9 mouse cellular contexts compared by ENCODE assay signal in the genomic region with DNA sequence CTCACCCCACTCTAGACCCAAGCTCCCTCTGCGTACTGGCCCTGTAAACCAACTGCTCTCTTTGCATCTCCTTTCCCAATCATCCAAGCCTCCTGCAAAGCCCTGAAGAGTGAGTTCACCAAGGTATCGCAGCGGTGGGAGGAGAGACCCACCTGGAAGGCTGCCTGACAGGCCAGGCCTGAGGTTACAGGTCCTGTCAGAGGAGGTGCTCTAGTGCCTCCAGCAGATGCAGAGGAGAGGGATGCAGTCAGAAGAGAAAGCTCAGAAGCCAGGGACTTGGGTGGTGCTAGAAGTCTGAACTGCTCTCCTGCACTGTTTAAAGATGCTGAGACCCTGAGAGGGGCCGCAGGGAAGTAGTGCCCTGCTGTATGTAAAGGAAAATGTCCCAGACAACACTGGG. TPM values are rescaled to one million over a fixed set of nuclear protein-coding genes. Genes with fewer than 3 reads are reported as not detected.
DNase-seq lines count a peak whose midpoint lies in the region; ATAC-seq lines count a peak whose summit lies in the region.
"Had no signal": no experiment of that assay in that cellular context is flagged by ENCODE, and none has a peak within 500 bp of the region (broad histone marks: within the 10 kb centered on the region; RNA-seq: fewer than 3 reads in every experiment).

No protein-coding gene starts in this region.

- peak overlapping the region in 1 of 2 experiments; percentile 88; a peak in 1 of 4 replicates for H3K4me3 ChIP-seq in heart, embryonic 14.5 days (ENCODE audit: control insufficient read depth in 1 of 2, insufficient read depth in 1 of 2, low read depth in 1 of 2, low read length in 2 of 2)
- H3K4me3 ChIP-seq in embryonic facial prominence, embryonic 15.5 days (replicated peaks), result no peak overlapping the region
- H3K4me3 ChIP-seq in intestine, embryonic 14.5 days (ENCODE audit: low read depth, low read length), result peak overlapping the region; percentile 72
- peak overlapping the region; percentile 80 for H3K4me3 ChIP-seq in midbrain, embryonic 15.5 days

- no peaks in the 10 kb centered on the region for H3K27me3 ChIP-seq in heart, embryonic 14.5 days (ENCODE audit: control insufficient read depth, insufficient read depth, low read length)
- H3K27me3 ChIP-seq in embryonic facial prominence, embryonic 15.5 days, result no peaks in the 10 kb centered on the region
- H3K27me3 ChIP-seq in intestine, embryonic 14.5 days (replicated peaks; ENCODE audit: control insufficient read depth, insufficient read depth, low read length), result no peaks in the 10 kb centered on the region
- H3K27me3 ChIP-seq in midbrain, embryonic 15.5 days (replicated peaks), result no peaks in the 10 kb centered on the region

- DNase-seq in heart, postnatal 36 days, result no peak
- no peak for DNase-seq in intestine, embryonic 14.5 days (ENCODE audit: low spot score)
- no peak for DNase-seq in cerebellum, postnatal 36 days
- no peak for DNase-seq in Muller cell, postnatal 12 days (ENCODE audit: inconsistent ontology term)
- DNase-seq in urinary bladder, postnatal 25 days (ENCODE audit: low spot score), result no peak
- DNase-seq: thymus, postnatal 36 days had no signal

- WGBS in heart, embryonic 14.5 days, result 62% methylated on average over 4 of the region's 4 CpGs
- WGBS in embryonic facial prominence, embryonic 15.5 days, result 88% methylated on average over 4 of the region's 4 CpGs
- 83% methylated on average over 4 of the region's 4 CpGs for WGBS in intestine, embryonic 14.5 days
- 83% methylated on average over 4 of the region's 4 CpGs for WGBS in midbrain, embryonic 15.5 days

- H3K4me2 ChIP-seq in heart, embryonic 14.5 days (ENCODE audit: low read length), result peak overlapping the region; percentile 90
- H3K4me2 ChIP-seq in embryonic facial prominence, embryonic 15.5 days (replicated peaks), result peak overlapping the region; percentile 72
- peak overlapping the region; percentile 75 for H3K4me2 ChIP-seq in intestine, embryonic 14.5 days (ENCODE audit: low read length)
- peak overlapping the region; percentile 64 for H3K4me2 ChIP-seq in midbrain, embryonic 15.5 days

- no peak for ATAC-seq in heart, embryonic 14.5 days (ENCODE audit: insufficient number of reproducible peaks, insufficient read depth, low FRiP score, low read depth)
- ATAC-seq in embryonic facial prominence, embryonic 15.5 days (ENCODE audit: insufficient number of reproducible peaks, low FRiP score, low TSS enrichment, low read depth), result no peak
- no peak for ATAC-seq in intestine, embryonic 14.5 days (replicated peaks; ENCODE audit: low FRiP score, low TSS enrichment, low read depth)
- no peak for ATAC-seq in midbrain, embryonic 15.5 days (replicated peaks)

- H3K27ac ChIP-seq in heart, embryonic 14.5 days (replicated peaks in 1 of 2; ENCODE audit: control insufficient read depth in 1 of 2, insufficient read depth in 1 of 2, low read depth in 2 of 2, low read length in 2 of 2), result peak overlapping the region; percentile 21 to 64; a peak in 2 of 4 replicates
- H3K27ac ChIP-seq in embryonic facial prominence, embryonic 15.5 days (replicated peaks), result no peak overlapping the region
- peak overlapping the region; percentile 69 for H3K27ac ChIP-seq in intestine, embryonic 14.5 days (ENCODE audit: low read depth)
- no peak overlapping the region for H3K27ac ChIP-seq in midbrain, embryonic 15.5 days

- no peaks in the 10 kb centered on the region for H3K9me3 ChIP-seq in heart, embryonic 14.5 days (ENCODE audit: control insufficient read depth, low read length)
- H3K9me3 ChIP-seq in embryonic facial prominence, embryonic 15.5 days (replicated peaks), result no peaks in the 10 kb centered on the region
- H3K9me3 ChIP-seq in intestine, embryonic 14.5 days (ENCODE audit: control insufficient read depth, low read length), result no peaks in the 10 kb centered on the region
- no peaks in the 10 kb centered on the region for H3K9me3 ChIP-seq in midbrain, embryonic 15.5 days

- intact Hi-C loops in heart, postnatal 36 days (cut with DNase I), result loop anchor here (5.0 to 10.0 kb wide), 3 partner anchors 426 to 1212 kb away; a partner anchor contains a TSS

- peaks cover 26 to 37% of the 10 kb centered on the region in 2 experiments for H3K4me1 ChIP-seq in heart, embryonic 14.5 days (ENCODE audit: control insufficient read depth in 2 of 2, insufficient read depth in 2 of 2, low read length in 2 of 2)
- H3K4me1 ChIP-seq in embryonic facial prominence, embryonic 15.5 days, result peaks cover 41% of the 10 kb centered on the region
- peaks cover 34% of the 10 kb centered on the region for H3K4me1 ChIP-seq in intestine, embryonic 14.5 days (replicated peaks; ENCODE audit: control insufficient read depth, insufficient read depth, low read length)
- peaks cover 44% of the 10 kb centered on the region for H3K4me1 ChIP-seq in midbrain, embryonic 15.5 days

- peaks cover 50% of the 10 kb centered on the region for H3K36me3 ChIP-seq in heart, embryonic 14.5 days (ENCODE audit: control insufficient read depth, insufficient read depth, low read length)
- peaks cover 30% of the 10 kb centered on the region for H3K36me3 ChIP-seq in embryonic facial prominence, embryonic 15.5 days
- H3K36me3 ChIP-seq in intestine, embryonic 14.5 days (ENCODE audit: control insufficient read depth, insufficient read depth, low read length), result peaks cover 33% of the 10 kb centered on the region
- H3K36me3 ChIP-seq in midbrain, embryonic 15.5 days (replicated peaks), result no peaks in the 10 kb centered on the region

- H3K9ac ChIP-seq in heart, embryonic 14.5 days (ENCODE audit: low read length), result peak overlapping the region; percentile 96
- H3K9ac ChIP-seq in embryonic facial prominence, embryonic 15.5 days, result peak overlapping the region; percentile 9; the same call in 1 of the 2 replicates
- peak overlapping the region; percentile 94 for H3K9ac ChIP-seq in intestine, embryonic 14.5 days (ENCODE audit: low read length)
- peak overlapping the region; percentile 29; the same call in 1 of the 2 replicates for H3K9ac ChIP-seq in midbrain, embryonic 15.5 days

RNA-seq across cellular contexts. Expression of a gene that starts 2.4 kb away (rescaled TPM):
- polyA plus RNA-seq in heart, embryonic 14.5 days (2014; fragmentation: Nextera tagmentation; extraction: Ambion mirVana), result 41.7 and 47.7 TPM in 2 replicates
- total RNA-seq in heart, postnatal 36 days (2021), result 10 to 100 TPM; 59.7 to 62.2 TPM
- polyA plus RNA-seq in embryonic facial prominence, embryonic 15.5 days (2015; fragmentation: Nextera tagmentation; extraction: Ambion mirVana), result 52.5 and 57.2 TPM in 2 replicates
- polyA plus RNA-seq in intestine, embryonic 14.5 days (2014; fragmentation: Nextera tagmentation; extraction: Ambion mirVana), result 53.4 and 58.7 TPM in 2 replicates
- 50.3 and 51.3 TPM in 2 replicates for polyA plus RNA-seq in midbrain, embryonic 15.5 days (2015; fragmentation: Nextera tagmentation; extraction: Ambion mirVana)

RNA-seq across cellular contexts. Expression of a gene that starts 17.1 kb away (rescaled TPM):
- polyA plus RNA-seq in heart, embryonic 14.5 days (2014; fragmentation: Nextera tagmentation; extraction: Ambion mirVana), result 479 and 551 TPM in 2 replicates
- total RNA-seq in heart, postnatal 36 days (2021), result 10 to 100 TPM; 20.0 to 21.3 TPM
- 290 and 382 TPM in 2 replicates for polyA plus RNA-seq in embryonic facial prominence, embryonic 15.5 days (2015; fragmentation: Nextera tagmentation; extraction: Ambion mirVana)
- 18.6 and 21.1 TPM in 2 replicates for polyA plus RNA-seq in intestine, embryonic 14.5 days (2014; fragmentation: Nextera tagmentation; extraction: Ambion mirVana)
- 4.1 and 4.3 TPM in 2 replicates for polyA plus RNA-seq in midbrain, embryonic 15.5 days (2015; fragmentation: Nextera tagmentation; extraction: Ambion mirVana)

RNA-seq across cellular contexts. Expression of a gene that starts 25.0 kb away (rescaled TPM):
- polyA plus RNA-seq in heart, embryonic 14.5 days (2014; fragmentation: Nextera tagmentation; extraction: Ambion mirVana), result 2,958 and 3,056 TPM in 2 replicates
- total RNA-seq in heart, postnatal 36 days (2021), result over 10,000 TPM in 1 of 2 experiments, 1,000 to 10,000 TPM in 1; 9,756 to 10,673 TPM
- polyA plus RNA-seq in embryonic facial prominence, embryonic 15.5 days (2015; fragmentation: Nextera tagmentation; extraction: Ambion mirVana), result 5.1 and 5.9 TPM in 2 replicates
- 1.5 and 1.7 TPM in 2 replicates for polyA plus RNA-seq in intestine, embryonic 14.5 days (2014; fragmentation: Nextera tagmentation; extraction: Ambion mirVana)
- 1.4 and 3.5 TPM in 2 replicates for polyA plus RNA-seq in midbrain, embryonic 15.5 days (2015; fragmentation: Nextera tagmentation; extraction: Ambion mirVana)

RNA-seq across cellular contexts. Expression of a gene that starts 33.2 kb away (rescaled TPM):
- polyA plus RNA-seq in heart, embryonic 14.5 days (2014; fragmentation: Nextera tagmentation; extraction: Ambion mirVana), result 0.15 and 0.51 TPM in 2 replicates
- total RNA-seq in heart, postnatal 36 days (2021), result 1 to 10 TPM; 2.0 to 3.0 TPM
- polyA plus RNA-seq in embryonic facial prominence, embryonic 15.5 days (2015; fragmentation: Nextera tagmentation; extraction: Ambion mirVana), result 4.4 and 7.8 TPM in 2 replicates
- 0.57 and 0.77 TPM in 2 replicates for polyA plus RNA-seq in intestine, embryonic 14.5 days (2014; fragmentation: Nextera tagmentation; extraction: Ambion mirVana)
- 2.3 and 2.8 TPM in 2 replicates for polyA plus RNA-seq in midbrain, embryonic 15.5 days (2015; fragmentation: Nextera tagmentation; extraction: Ambion mirVana)

RNA-seq across cellular contexts. Expression of a gene that starts 38.6 kb away (rescaled TPM):
- polyA plus RNA-seq in heart, embryonic 14.5 days (2014; fragmentation: Nextera tagmentation; extraction: Ambion mirVana), result 2.1 and 4.7 TPM in 2 replicates
- total RNA-seq in heart, postnatal 36 days (2021), result 1 to 10 TPM; 1.5 to 3.5 TPM
- polyA plus RNA-seq in embryonic facial prominence, embryonic 15.5 days (2015; fragmentation: Nextera tagmentation; extraction: Ambion mirVana), result 13.6 and 17.6 TPM in 2 replicates
- 1.7 and 5.2 TPM in 2 replicates for polyA plus RNA-seq in intestine, embryonic 14.5 days (2014; fragmentation: Nextera tagmentation; extraction: Ambion mirVana)
- 13.1 and 13.2 TPM in 2 replicates for polyA plus RNA-seq in midbrain, embryonic 15.5 days (2015; fragmentation: Nextera tagmentation; extraction: Ambion mirVana)

Comparison
In these comparisons a context has a peak if more than half of its experiments do, and no peak if none do; other contexts are left out.
1. H3K27ac ChIP-seq: peak in heart, embryonic 14.5 days (2 of 2) and intestine, embryonic 14.5 days (single experiment); none in embryonic facial prominence, embryonic 15.5 days (single experiment) and midbrain, embryonic 15.5 days (single experiment).
2. H3K9ac ChIP-seq: peak in every context shown above with its lines; median percentile 96 in heart, embryonic 14.5 days; 94 in intestine, embryonic 14.5 days; 29 in midbrain, embryonic 15.5 days; 9 in embryonic facial prominence, embryonic 15.5 days.
3. RNA of a gene that starts 17.1 kb away (polyA plus RNA-seq): 479 to 551 TPM in heart, embryonic 14.5 days and 290 to 382 TPM in embryonic facial prominence, embryonic 15.5 days; 18.6 to 21.1 TPM in intestine, embryonic 14.5 days and 4.1 to 4.3 TPM in midbrain, embryonic 15.5 days; every median in the first group is over 10 times any median in the second.
4. RNA of a gene that starts 25.0 kb away (polyA plus RNA-seq): 2,958 to 3,056 TPM in heart, embryonic 14.5 days; 5.1 to 5.9 TPM in embryonic facial prominence, embryonic 15.5 days, 1.5 to 1.7 TPM in intestine, embryonic 14.5 days and 1.4 to 3.5 TPM in midbrain, embryonic 15.5 days; every median in the first group is over 100 times any median in the second.
5. Peak in every context shown above with its lines, with median percentiles within 50 percentile points of each other: H3K4me2 ChIP-seq.